Mouse (Mus musculus) G1E (cell line): ENCODE data around the gene Tmem235.

Experiments used
- CTCF ChIP-seq: IDR thresholded peaks from 2 replicates; pipeline ENCODE4 v1.5.1; 2012; ENCODE audit warnings: low read depth, low read length, inconsistent platforms, mixed read lengths
- GATA1 ChIP-seq: IDR thresholded peaks from 2 replicates; pipeline ENCODE4 v1.6.1; 2012; ENCODE audit warnings: borderline replicate concordance, low read length, inconsistent platforms, mixed read lengths
- GATA2 ChIP-seq: IDR thresholded peaks from 2 replicates; pipeline ENCODE4 v1.6.1; 2012; ENCODE audit warnings: low read depth, low read length, inconsistent platforms, borderline replicate concordance
- POLR2AphosphoS5 ChIP-seq: IDR thresholded peaks from 2 replicates; pipeline ENCODE4 v1.6.1; 2012; ENCODE audit warnings: low read depth, low read length, inconsistent platforms; ENCODE audit not compliant: insufficient replicate concordance
- TAL1 ChIP-seq: conservative IDR thresholded peaks from 2 replicates; pipeline ENCODE4 v1.6.1; 2012; ENCODE audit warnings: low read depth, low read length, inconsistent platforms, mixed read lengths

GRCm38 (mm10) chr11:117823411-117823810 is 37.1 kb upstream of the Tmem235 start:
- TF ChIP-seq CTCF: no peak
- TF ChIP-seq TAL1: no peak
- no peak for TF ChIP-seq GATA1
- no peak for TF ChIP-seq POLR2AphosphoS5
- no peak for TF ChIP-seq GATA2
